Mouse (Mus musculus) hindbrain, embryonic 10.5 days (tissue): ENCODE data around the gene Col7a1. TPM values are rescaled to one million over a fixed set of nuclear protein-coding genes. Genes with fewer than 3 reads are reported as not detected.

Experiments used
- DNase-seq: peaks from one replicate; pipeline ENCODE4 v3.0.0-alpha.2; 2017; ENCODE audit warnings: low spot score
- H3K27ac ChIP-seq: fragments of 300-500 bp; sonication (generic); 2 replicates; pipeline ENCODE4 v1.5.1; 2016; ENCODE audit warnings: mild to moderate bottlenecking, moderate library complexity
- H3K27me3 ChIP-seq: fragments of 300-500 bp; sonication (generic); 2 replicates; pipeline ENCODE4 v1.6.1; 2016; ENCODE audit warnings: mild to moderate bottlenecking; ENCODE audit not compliant: poor library complexity, insufficient read depth, severe bottlenecking
- H3K36me3 ChIP-seq: fragments of 300-500 bp; sonication (generic); 2 replicates; pipeline ENCODE4 v1.6.1; 2016; ENCODE audit warnings: mild to moderate bottlenecking, moderate library complexity
- H3K4me1 ChIP-seq: fragments of 300-500 bp; sonication (generic); replicated peaks from 2 replicates; pipeline ENCODE4 v1.6.1; 2016; ENCODE audit warnings: mild to moderate bottlenecking
- H3K4me3 ChIP-seq: fragments of 300-500 bp; sonication (generic); 2 replicates; pipeline ENCODE4 v1.5.1; 2016; ENCODE audit warnings: mild to moderate bottlenecking, moderate library complexity
- H3K9me3 ChIP-seq: fragments of 300-500 bp; sonication (generic); 2 replicates; pipeline ENCODE4 v1.6.1; 2016; ENCODE audit warnings: mild to moderate bottlenecking, moderate library complexity
- WGBS: fragments of 180-500 bp; shearing (Covaris S2); methylation state at CpG from one replicate; pipeline ENCODE4 v1.1.7; 2016; 5-methylcytosine and 5-hydroxymethylcytosine counted together
- microRNA counts: library from miRNA; unstranded; fragments of <30 nt; microRNA quantifications from one replicate; lab custom pipeline; 2017
- polyA plus RNA-seq: library from polyadenylated mRNA; unstranded; fragments of >200 nt; fragmentation: Nextera tagmentation; extraction: Ambion mirVana; gene quantifications from 2 replicates; pipeline ENCODE4 v1.2.1, GENCODE M21; 2016

Gene Col7a1
- polyA plus RNA-seq, 1 experiment from 2014 or later, result 1.2 TPM

DNA sequence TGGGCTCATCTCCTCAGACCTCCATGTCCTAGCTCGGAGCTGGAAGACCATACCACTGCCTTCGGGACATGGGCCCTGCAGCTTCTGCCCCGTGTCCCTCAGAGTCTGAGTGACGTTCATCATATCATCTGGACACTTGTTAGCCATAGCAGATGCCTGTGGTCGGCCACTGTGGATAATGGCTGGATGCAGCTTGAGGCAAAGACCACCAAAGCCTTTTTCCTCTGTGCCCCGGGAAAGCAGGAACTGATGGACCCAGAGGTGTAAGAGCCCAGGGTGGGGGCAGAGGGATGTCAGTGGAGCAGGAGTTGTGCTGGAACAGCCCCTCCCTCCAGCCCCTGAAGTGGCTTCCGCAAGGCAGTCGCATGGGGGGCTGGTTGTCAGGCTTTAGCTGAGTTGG, 78.3 kb downstream of the Col7a1 start:
- Histone ChIP-seq H3K4me1 (no peaks in the 10 kb centered on the region), H3K36me3 (no peaks in the 10 kb centered on the region; the same call in 1 of the 2 replicates), H3K4me3 (no peak overlapping the region), H3K27me3 (no peaks in the 10 kb centered on the region), H3K27ac (no peak overlapping the region), H3K9me3 (no peaks in the 10 kb centered on the region)
- no peak for DNase-seq
- WGBS, result 83% methylated on average over 8 of the region's 8 CpGs

DNA sequence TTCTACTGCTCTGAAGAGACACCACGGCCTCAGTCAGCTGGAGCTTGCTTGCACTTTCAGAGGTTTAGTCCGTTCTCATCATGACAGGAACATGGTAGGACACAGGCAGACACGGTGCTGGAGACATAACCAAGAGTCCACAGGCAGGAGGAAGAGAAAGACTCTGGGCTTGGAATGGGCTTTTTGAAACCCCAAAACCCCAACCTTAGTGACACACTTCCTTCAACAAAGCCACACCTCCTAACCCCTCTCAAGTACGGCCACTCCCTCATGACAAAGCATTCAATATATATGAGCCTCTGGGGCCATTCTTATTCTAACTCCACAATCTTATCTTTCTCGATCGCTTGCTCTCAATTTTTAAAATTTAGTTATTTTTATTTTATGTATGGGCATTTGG, 79.0 kb downstream of the Col7a1 start:
- DNase-seq, result no peak
- no peak overlapping the region for H3K4me3 ChIP-seq
- no peaks in the 10 kb centered on the region; the same call in 1 of the 2 replicates for H3K36me3 ChIP-seq
- no peaks in the 10 kb centered on the region for H3K9me3 ChIP-seq
- WGBS, result 83% methylated on average over 6 of the region's 6 CpGs
- 0 out of 2 replicates have a peak, but pooled peaks cover 1% of the 10 kb centered on the region for H3K27me3 ChIP-seq
- H3K4me1 ChIP-seq, result no peaks in the 10 kb centered on the region
- H3K27ac ChIP-seq, result no peak overlapping the region

MicroRNAs encoded within 50 kb of the gene (microRNA counts, 519-probe panel; counts per million panel counts)
- 1,255 counts per million, percentile 77 among the panel's probes with 10 or more counts for microRNA mmu-miR-711 (lab: Ali Mortazavi, UCI)

Other genes starting within 250 kb of the Col7a1 start
- 87.2 and 117 TPM in 2 replicates for gene Ip6k2, start 169.8 kb upstream of the Col7a1 start, polyA plus RNA-seq
- 14.9 and 16.2 TPM in 2 replicates for gene Nckipsd, start 145.2 kb upstream of the Col7a1 start, polyA plus RNA-seq
- 4.5 and 7.2 TPM in 2 replicates for gene Celsr3, start 127.3 kb upstream of the Col7a1 start, polyA plus RNA-seq
- 11.2 and 12.6 TPM in 2 replicates for gene Slc26a6, start 100.3 kb upstream of the Col7a1 start, polyA plus RNA-seq
- 0.17 and 0.24 TPM in 2 replicates for gene Tmem89, start 39.0 kb upstream of the Col7a1 start, polyA plus RNA-seq
- gene Uqcrc1, start 17.0 kb upstream of the Col7a1 start, polyA plus RNA-seq, result 478 and 495 TPM in 2 replicates
- gene Ucn2, start 32.4 kb downstream of the Col7a1 start, polyA plus RNA-seq, result not detected in 2 replicates
- gene Pfkfb4, start 38.2 kb downstream of the Col7a1 start, polyA plus RNA-seq, result 11.9 and 17.6 TPM in 2 replicates
- 38.8 and 43.6 TPM in 2 replicates for gene Shisa5, start 85.0 kb downstream of the Col7a1 start, polyA plus RNA-seq
- gene Trex1, start 106.1 kb downstream of the Col7a1 start, polyA plus RNA-seq, result 8.1 and 11.3 TPM in 2 replicates
- gene Atrip, start 120.5 kb downstream of the Col7a1 start, polyA plus RNA-seq, result 30.5 and 32.1 TPM in 2 replicates
- 14.4 and 16.1 TPM in 2 replicates for gene Ccdc51, start 128.9 kb downstream of the Col7a1 start, polyA plus RNA-seq
- gene Tma7, start 129.0 kb downstream of the Col7a1 start, polyA plus RNA-seq, result 758 and 785 TPM in 2 replicates
- 26.8 and 34.4 TPM in 2 replicates for gene Plxnb1, start 141.8 kb downstream of the Col7a1 start, polyA plus RNA-seq
- not detected in 2 replicates for gene Fbxw21, start 208.5 kb downstream of the Col7a1 start, polyA plus RNA-seq
- not detected in 2 replicates for gene Fbxw13, start 242.4 kb downstream of the Col7a1 start, polyA plus RNA-seq